Mouse (Mus musculus) G1E (cell line): ENCODE measurements around the gene Slc23a2.

Source experiments
- CTCF ChIP-seq: IDR thresholded peaks from 2 replicates; pipeline ENCODE4 v1.5.1; 2012; ENCODE audit warnings: low read depth, low read length, inconsistent platforms, mixed read lengths
- GATA1 ChIP-seq: IDR thresholded peaks from 2 replicates; pipeline ENCODE4 v1.6.1; 2012; ENCODE audit warnings: borderline replicate concordance, low read length, inconsistent platforms, mixed read lengths
- GATA2 ChIP-seq: IDR thresholded peaks from 2 replicates; pipeline ENCODE4 v1.6.1; 2012; ENCODE audit warnings: low read depth, low read length, inconsistent platforms, borderline replicate concordance
- POLR2AphosphoS5 ChIP-seq: IDR thresholded peaks from 2 replicates; pipeline ENCODE4 v1.6.1; 2012; ENCODE audit warnings: low read depth, low read length, inconsistent platforms; ENCODE audit not compliant: insufficient replicate concordance
- TAL1 ChIP-seq: conservative IDR thresholded peaks from 2 replicates; pipeline ENCODE4 v1.6.1; 2012; ENCODE audit warnings: low read depth, low read length, inconsistent platforms, mixed read lengths

- TF ChIP-seq GATA1 (no peak), CTCF (no peak), TAL1 (no peak), GATA2 (no peak), POLR2AphosphoS5 (no peak)
Measured at GRCm38 (mm10) chr2:132093298-132093697, 51.6 kb downstream of the Slc23a2 start.
